Mouse (Mus musculus) embryonic facial prominence, embryonic 13.5 days (tissue): ENCODE results near the gene Fam57b. TPM values are rescaled to one million over a fixed set of nuclear protein-coding genes. Genes with fewer than 3 reads are reported as not detected.

Experiments
- ATAC-seq: fragments of 200-750 bp; cut with Nextera tagmentation; 2 replicates; pipeline ENCODE4 v1.8.0; 2017; ENCODE audit warnings: low read depth; ENCODE audit not compliant: insufficient number of reproducible peaks, insufficient read depth, low FRiP score, low TSS enrichment
- H3K27ac ChIP-seq: fragments of 300-500 bp; sonication (generic); 2 replicates; pipeline ENCODE4 v1.5.1; 2015; ENCODE audit warnings: moderate library complexity, mild to moderate bottlenecking, inconsistent platforms
- H3K27me3 ChIP-seq: fragments of 300-500 bp; sonication (generic); 2 replicates; pipeline ENCODE4 v1.6.1; 2015; ENCODE audit warnings: mild to moderate bottlenecking, inconsistent platforms
- H3K36me3 ChIP-seq: fragments of 300-500 bp; sonication (generic); 2 replicates; pipeline ENCODE4 v1.6.1; 2015; ENCODE audit warnings: mild to moderate bottlenecking, inconsistent platforms
- H3K4me1 ChIP-seq: fragments of 300-500 bp; sonication (generic); 2 replicates; pipeline ENCODE4 v1.6.1; 2015; ENCODE audit warnings: inconsistent platforms
- H3K4me2 ChIP-seq: fragments of 300-500 bp; sonication (generic); 2 replicates; pipeline ENCODE4 v1.6.1; 2015; ENCODE audit warnings: moderate library complexity, mild to moderate bottlenecking, inconsistent platforms
- H3K4me3 ChIP-seq: fragments of 300-500 bp; sonication (generic); 2 replicates; pipeline ENCODE4 v1.5.1; 2015; ENCODE audit warnings: mild to moderate bottlenecking, inconsistent platforms
- H3K9ac ChIP-seq: fragments of 300-500 bp; sonication (generic); 2 replicates; pipeline ENCODE4 v1.6.1; 2015; ENCODE audit warnings: mild to moderate bottlenecking, inconsistent platforms
- H3K9me3 ChIP-seq: fragments of 300-500 bp; sonication (generic); 2 replicates; pipeline ENCODE4 v1.6.1; 2016; ENCODE audit warnings: inconsistent platforms
- WGBS: fragments of 180-500 bp; shearing (Covaris S2); methylation state at CpG from one replicate; pipeline ENCODE4 v1.1.7; 2015; ENCODE audit warnings: mixed read lengths; 5-methylcytosine and 5-hydroxymethylcytosine counted together
- polyA plus RNA-seq: library from polyadenylated mRNA; unstranded; fragments of >200 nt; fragmentation: Nextera tagmentation; extraction: Ambion mirVana; gene quantifications from 2 replicates; pipeline ENCODE4 v1.2.1, GENCODE M21; 2015

Gene Fam57b
- polyA plus RNA-seq, 1 experiment from 2014 or later = 0.70 TPM

DNA sequence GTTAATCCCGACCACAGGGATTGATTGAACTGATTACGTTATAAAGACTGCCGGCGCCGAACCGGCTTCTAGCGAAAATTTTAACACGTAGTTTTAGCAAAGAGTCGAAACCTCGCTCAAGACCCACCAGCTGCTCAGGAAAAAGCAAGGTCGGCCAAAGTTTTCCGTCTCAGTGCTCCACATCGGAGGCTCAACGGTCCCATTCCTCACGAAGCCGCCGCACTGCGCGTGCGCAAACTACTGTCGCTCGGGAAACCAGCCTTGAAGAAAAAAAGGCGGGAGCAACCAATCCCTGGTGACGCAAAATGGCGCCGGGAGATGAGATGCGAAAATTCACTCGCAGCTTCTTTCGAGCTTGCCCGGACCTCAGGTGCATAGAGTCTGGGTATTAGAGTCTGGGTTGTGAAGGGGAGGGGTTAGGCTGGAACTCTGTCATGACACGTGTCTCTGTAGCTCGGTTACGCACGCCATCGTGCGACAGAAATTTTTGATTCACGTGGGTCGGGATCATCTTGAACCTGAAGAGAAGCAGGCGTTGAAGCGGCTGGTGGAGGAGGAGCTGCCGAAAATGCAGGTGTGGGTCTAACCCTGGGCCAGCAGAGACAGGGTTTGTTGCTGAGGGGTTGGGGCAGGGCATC, 64.8 kb downstream of the Fam57b start, which contains the start of gene Ino80e:
Gene Ino80e, minus strand, starts transcription at position 231 of the 638 bp plus-strand sequence.
- H3K9ac ChIP-seq = peak within 1 kb of the TSS; percentile 85
- peak within 1 kb of the TSS; percentile 74 for H3K4me3 ChIP-seq
- peak within 1 kb of the TSS; percentile 86 for H3K27ac ChIP-seq
- WGBS = under 1% methylated on average over 41 of the region's 41 CpGs
- H3K4me1 ChIP-seq = peaks cover 42% of the 10 kb centered on the region
- peak; percentile 43; the same call in 1 of the 2 replicates for ATAC-seq
- no peaks in the 10 kb centered on the region for H3K9me3 ChIP-seq
- H3K4me2 ChIP-seq = peak within 1 kb of the TSS; percentile 86
- H3K27me3 ChIP-seq = no peaks in the 10 kb centered on the region
- H3K36me3 ChIP-seq = peaks cover 67% of the 10 kb centered on the region

DNA sequence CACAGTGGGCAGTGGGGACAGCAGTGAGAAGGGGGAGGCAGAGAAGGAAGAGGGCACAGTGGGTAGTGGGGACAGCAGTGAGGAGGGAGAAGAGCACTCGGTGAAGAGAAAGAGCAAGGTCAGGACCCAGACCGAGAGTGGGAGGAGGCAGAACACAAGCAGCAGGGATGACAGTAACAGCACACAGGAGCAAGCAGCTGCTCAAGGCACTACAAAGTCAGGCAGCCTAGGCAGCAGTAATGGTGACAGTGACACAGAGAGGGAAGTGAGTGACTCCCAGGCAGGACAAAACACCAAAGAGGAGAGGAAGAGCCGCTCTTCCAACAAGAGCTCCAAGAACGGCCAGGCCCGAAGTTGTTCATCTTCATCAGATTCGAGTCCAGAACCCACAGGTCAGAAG, 66.3 kb downstream of the Fam57b start:
- H3K36me3 ChIP-seq = peaks cover 68% of the 10 kb centered on the region
- 68% methylated on average over 6 of the region's 6 CpGs for WGBS
- no peaks in the 10 kb centered on the region for H3K27me3 ChIP-seq
- peak overlapping the region; percentile 74 for H3K4me3 ChIP-seq
- ATAC-seq = no peak
- peak overlapping the region; percentile 86 for H3K4me2 ChIP-seq
- 0 out of 2 replicates have a peak overlapping the region, but pooled peaks have one; percentile 86 for H3K27ac ChIP-seq
- H3K4me1 ChIP-seq = peaks cover 38% of the 10 kb centered on the region
- H3K9ac ChIP-seq = peak overlapping the region; percentile 85
- H3K9me3 ChIP-seq = no peaks in the 10 kb centered on the region

DNA sequence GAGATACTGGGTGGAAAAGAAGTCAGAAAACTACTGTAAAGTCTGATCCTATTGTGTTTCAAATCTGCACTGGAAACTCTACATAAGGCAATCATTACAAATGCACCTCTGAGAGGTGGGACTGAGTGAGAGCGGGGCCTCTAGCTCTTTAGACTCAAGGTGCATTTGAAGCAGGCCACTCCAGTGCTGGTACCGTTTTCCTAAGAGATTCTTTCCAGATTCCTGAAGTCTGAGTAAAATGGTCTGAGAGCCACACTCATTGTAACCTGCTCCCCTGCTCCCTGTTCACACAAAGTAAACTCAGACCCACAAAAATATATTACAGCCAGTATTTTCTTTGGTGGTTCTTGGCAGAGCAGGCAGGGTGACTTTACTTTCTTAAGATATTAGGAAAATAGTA, 70.1 kb downstream of the Fam57b start:
- 76% methylated on average over 2 of the region's 2 CpGs for WGBS
- Histone ChIP-seq H3K9me3 (no peaks in the 10 kb centered on the region), H3K36me3 (peaks cover 92% of the 10 kb centered on the region), H3K4me1 (peaks cover 25% of the 10 kb centered on the region), H3K27me3 (no peaks in the 10 kb centered on the region), H3K4me3 (no peak overlapping the region), H3K4me2 (no peak overlapping the region), H3K27ac (no peak overlapping the region), H3K9ac (no peak overlapping the region)
- ATAC-seq = no peak

DNA sequence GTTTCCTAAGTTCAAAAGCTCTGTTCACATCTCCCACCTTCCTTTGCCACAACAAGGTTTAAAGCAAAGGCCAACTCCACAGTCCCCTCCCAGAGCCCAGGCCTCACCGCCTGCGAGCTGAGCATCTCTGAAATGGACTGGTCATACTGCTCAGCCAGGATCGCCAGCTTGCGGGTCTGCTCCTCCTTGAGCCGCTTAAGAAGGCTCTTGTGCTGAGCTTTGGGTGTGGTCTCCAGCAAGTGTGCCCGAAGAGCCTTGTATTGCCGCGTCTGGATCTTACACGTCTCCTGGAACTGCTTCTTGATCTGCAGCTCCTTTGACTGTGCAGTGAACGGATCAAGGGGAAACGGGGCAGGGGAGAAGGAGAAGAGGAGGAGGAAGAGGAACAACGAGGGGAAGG, 70.5 kb downstream of the Fam57b start:
- ATAC-seq = no peak
- Histone ChIP-seq H3K4me3 (no peak overlapping the region), H3K4me2 (no peak overlapping the region), H3K27ac (no peak overlapping the region), H3K36me3 (peaks cover 96% of the 10 kb centered on the region), H3K27me3 (no peaks in the 10 kb centered on the region), H3K9ac (no peak overlapping the region), H3K9me3 (no peaks in the 10 kb centered on the region), H3K4me1 (peaks cover 21% of the 10 kb centered on the region)
- WGBS = 86% methylated on average over 12 of the region's 12 CpGs

DNA sequence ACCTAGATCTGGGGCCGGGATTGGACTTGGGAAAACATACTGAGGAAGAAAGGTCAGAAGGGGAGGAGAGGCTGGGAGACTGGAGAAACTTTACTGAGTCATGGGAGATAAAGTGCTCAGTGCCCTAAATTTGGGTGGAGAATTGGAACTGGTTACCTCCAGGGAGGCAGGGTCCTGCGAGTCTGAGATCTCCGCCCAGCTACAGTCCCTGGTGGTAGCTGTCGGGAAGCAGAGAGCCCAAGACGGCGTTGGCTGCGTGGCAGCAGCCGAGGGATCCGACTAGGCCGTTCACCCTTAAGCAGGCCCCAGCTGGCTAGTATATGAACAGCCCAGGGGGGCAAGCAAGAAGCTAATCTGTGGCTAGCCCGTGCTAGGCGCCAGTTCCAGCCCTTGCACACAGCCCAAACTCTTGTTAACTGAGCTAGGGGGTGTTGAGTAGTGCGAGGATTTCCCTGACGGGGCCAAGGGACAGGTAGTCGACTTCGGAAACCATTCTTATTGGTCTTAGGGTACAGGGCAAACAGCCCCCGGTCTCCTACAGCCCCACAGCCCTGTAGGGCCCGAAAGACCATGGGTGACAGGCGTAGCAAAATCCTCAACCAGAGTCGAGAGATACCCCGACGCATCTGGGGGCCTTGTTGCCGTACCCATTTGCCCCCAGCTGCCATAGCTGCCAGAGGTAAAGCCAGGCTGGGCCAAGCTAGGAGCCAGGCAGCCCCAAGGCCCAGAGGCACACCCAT, 72.5 kb downstream of the Fam57b start:
- 90% methylated on average over 23 of the region's 23 CpGs for WGBS
- 0 out of 2 replicates have a peak, but pooled peaks cover 3% of the 10 kb centered on the region for H3K4me1 ChIP-seq
- no peak overlapping the region for H3K27ac ChIP-seq
- H3K4me3 ChIP-seq = no peak overlapping the region
- H3K4me2 ChIP-seq = no peak overlapping the region
- no peak for ATAC-seq
- H3K9me3 ChIP-seq = no peaks in the 10 kb centered on the region
- H3K36me3 ChIP-seq = peaks cover 99% of the 10 kb centered on the region
- H3K27me3 ChIP-seq = no peaks in the 10 kb centered on the region
- no peak overlapping the region for H3K9ac ChIP-seq

DNA sequence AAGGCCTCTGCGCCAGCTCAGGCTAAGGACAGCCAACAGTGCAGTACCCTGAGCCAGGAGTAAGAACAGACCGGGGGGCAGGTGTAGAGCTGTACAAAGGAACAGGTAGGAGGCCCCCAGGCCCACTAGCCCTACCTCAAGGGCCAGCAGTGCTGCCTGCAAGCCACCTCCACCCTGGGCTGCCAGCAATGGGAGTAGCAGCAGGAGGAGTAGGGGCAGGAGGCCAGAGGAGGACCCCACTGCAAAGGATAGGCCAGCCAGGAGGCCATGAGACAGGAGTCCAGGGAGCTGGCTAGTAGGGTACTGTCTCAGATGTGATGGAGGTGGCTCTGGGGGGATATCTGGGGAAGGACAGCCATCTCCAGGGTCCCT, 73.0 kb downstream of the Fam57b start:
- H3K36me3 ChIP-seq = peaks cover 99% of the 10 kb centered on the region
- 93% methylated on average over 2 of the region's 2 CpGs for WGBS
- H3K4me3 ChIP-seq = no peak overlapping the region
- ATAC-seq = no peak
- no peak overlapping the region for H3K9ac ChIP-seq
- no peaks in the 10 kb centered on the region for H3K9me3 ChIP-seq
- 0 out of 2 replicates have a peak, but pooled peaks cover 3% of the 10 kb centered on the region for H3K4me1 ChIP-seq
- no peak overlapping the region for H3K4me2 ChIP-seq
- H3K27me3 ChIP-seq = no peaks in the 10 kb centered on the region
- no peak overlapping the region for H3K27ac ChIP-seq

DNA sequence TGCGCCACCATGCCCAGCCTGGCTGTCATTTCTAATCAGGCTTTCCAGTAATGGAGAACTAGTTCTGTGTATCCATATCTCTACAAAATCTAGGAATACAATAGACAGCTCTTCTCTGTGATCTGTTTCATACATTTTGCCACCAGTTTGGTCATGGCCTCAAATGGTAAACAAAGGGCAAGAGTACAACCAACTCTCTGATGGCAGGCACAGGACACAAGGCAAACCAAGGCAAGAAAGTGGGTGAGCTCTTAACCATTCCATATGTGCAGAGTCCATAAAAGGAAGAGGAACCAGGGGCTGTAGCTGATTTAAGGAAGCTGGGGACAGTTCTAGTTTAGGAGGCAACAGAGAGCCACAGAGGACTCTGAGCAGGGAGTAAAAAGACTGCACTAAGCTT, 79.8 kb downstream of the Fam57b start:
- peaks cover 15% of the 10 kb centered on the region for H3K4me1 ChIP-seq
- no peaks in the 10 kb centered on the region for H3K9me3 ChIP-seq
- no peak overlapping the region for H3K27ac ChIP-seq
- WGBS = 83% methylated on average over 1 of the region's 1 CpGs
- peaks cover 88% of the 10 kb centered on the region for H3K36me3 ChIP-seq
- no peak for ATAC-seq
- H3K9ac ChIP-seq = no peak overlapping the region
- no peak overlapping the region for H3K4me3 ChIP-seq
- H3K27me3 ChIP-seq = no peaks in the 10 kb centered on the region
- no peak overlapping the region for H3K4me2 ChIP-seq

Other genes starting within 250 kb of the Fam57b start
- gene Eif3c, start 231.3 kb upstream of the Fam57b start, polyA plus RNA-seq = 199 and 205 TPM in 2 replicates
- 0.59 and 0.65 TPM in 2 replicates for gene Apobr, start 212.7 kb upstream of the Fam57b start, polyA plus RNA-seq
- gene Cln3, start 211.9 kb upstream of the Fam57b start, polyA plus RNA-seq = 34.0 and 37.9 TPM in 2 replicates
- gene Il27, start 202.7 kb upstream of the Fam57b start, polyA plus RNA-seq = not detected in 2 replicates
- 5.5 and 6.1 TPM in 2 replicates for gene Nupr1, start 166.8 kb upstream of the Fam57b start, polyA plus RNA-seq
- gene Sgf29, start 148.4 kb upstream of the Fam57b start, polyA plus RNA-seq = 48.9 and 62.9 TPM in 2 replicates
- gene Sult1a1, start 121.2 kb upstream of the Fam57b start, polyA plus RNA-seq = 4.3 and 4.4 TPM in 2 replicates
- 105 and 139 TPM in 2 replicates for gene Bola2, start 102.3 kb upstream of the Fam57b start, polyA plus RNA-seq
- 14.0 and 15.0 TPM in 2 replicates for gene Slx1b, start 101.9 kb upstream of the Fam57b start, polyA plus RNA-seq
- gene Coro1a, start 89.9 kb upstream of the Fam57b start, polyA plus RNA-seq = 33.3 and 35.8 TPM in 2 replicates
- gene Mapk3, start 38.1 kb upstream of the Fam57b start, polyA plus RNA-seq = 56.7 and 56.9 TPM in 2 replicates
- 1.6 and 3.1 TPM in 2 replicates for gene Gdpd3, start 31.3 kb upstream of the Fam57b start, polyA plus RNA-seq
- 104 and 112 TPM in 2 replicates for gene Ypel3, start 20.7 kb upstream of the Fam57b start, polyA plus RNA-seq
- gene Tbx6, start 16.2 kb upstream of the Fam57b start, polyA plus RNA-seq = 0.27 and 0.59 TPM in 2 replicates
- gene Ppp4c, start 5.2 kb upstream of the Fam57b start, polyA plus RNA-seq = 300 and 311 TPM in 2 replicates
- not detected in 2 replicates for gene 4930451I11Rik, start 34.0 kb downstream of the Fam57b start, polyA plus RNA-seq
- 1.6 and 1.9 TPM in 2 replicates for gene Doc2a, start 49.7 kb downstream of the Fam57b start, polyA plus RNA-seq
- 37.5 and 43.0 TPM in 2 replicates for gene Hirip3, start 64.3 kb downstream of the Fam57b start, polyA plus RNA-seq
- gene Ino80e, start 64.7 kb downstream of the Fam57b start, polyA plus RNA-seq = 84.1 and 108 TPM in 2 replicates
- gene Taok2, start 87.0 kb downstream of the Fam57b start, polyA plus RNA-seq = 53.4 and 53.6 TPM in 2 replicates
- 28.3 and 28.6 TPM in 2 replicates for gene Tmem219, start 125.2 kb downstream of the Fam57b start, polyA plus RNA-seq
- gene Kctd13, start 131.2 kb downstream of the Fam57b start, polyA plus RNA-seq = 17.8 and 19.8 TPM in 2 replicates
- gene Asphd1, start 151.9 kb downstream of the Fam57b start, polyA plus RNA-seq = 0.13 and 0.25 TPM in 2 replicates
- 0.76 and 0.77 TPM in 2 replicates for gene Sez6l2, start 152.9 kb downstream of the Fam57b start, polyA plus RNA-seq
- 95.8 and 97.0 TPM in 2 replicates for gene Cdipt, start 178.2 kb downstream of the Fam57b start, polyA plus RNA-seq
- 1.3 and 1.7 TPM in 2 replicates for gene Cdiptos, start 178.4 kb downstream of the Fam57b start, polyA plus RNA-seq
- 5.3 and 7.1 TPM in 2 replicates for gene Mvp, start 217.0 kb downstream of the Fam57b start, polyA plus RNA-seq
- 0.47 TPM in 1 of 2 replicates, not detected in the other for gene Pagr1b, start 218.8 kb downstream of the Fam57b start, polyA plus RNA-seq
- gene Pagr1a, start 219.7 kb downstream of the Fam57b start, polyA plus RNA-seq = 50.4 and 53.7 TPM in 2 replicates
- 83.4 and 89.6 TPM in 2 replicates for gene Gm42742, start 223.4 kb downstream of the Fam57b start, polyA plus RNA-seq
- gene Prrt2, start 223.5 kb downstream of the Fam57b start, polyA plus RNA-seq = 13.1 and 16.9 TPM in 2 replicates
- 63.6 and 73.0 TPM in 2 replicates for gene Maz, start 229.4 kb downstream of the Fam57b start, polyA plus RNA-seq
- 99.4 and 124 TPM in 2 replicates for gene Kif22, start 244.8 kb downstream of the Fam57b start, polyA plus RNA-seq